Mouse (Mus musculus) 3134 (cell line): ENCODE measurements around the gene Slc11a2.
"Not testable (repeated sequence)": the region's sequence is repeated elsewhere in the genome, so short reads cannot be mapped to it uniquely, and the experiment has no call there.

Source experiments
- DNase-seq: peaks from one replicate; pipeline ENCODE4 v3.0.0-alpha.2; 2011; ENCODE audit warnings: low spot score; ENCODE audit not compliant: insufficient read length; ENCODE audit errors: extremely low read depth

The Slc11a2 gene

GRCm38 (mm10) chr15:100355876-100356275 lies 69.0 kb downstream of the Slc11a2 start:
- DNase-seq, result no peak

- not testable (repeated sequence) for DNase-seq
These were observed 71.5 kb downstream of the Slc11a2 start for GRCm38 (mm10) chr15:100353399-100353798.

- DNase-seq, result no peak
These were observed 72.1 kb downstream of the Slc11a2 start, which contains the start of the genes Methig1 and Mettl7a2 for GRCm38 (mm10) chr15:100352711-100353250. Gene Methig1 (plus strand): TSS chr15:100353149. Gene Mettl7a2 (plus strand): TSS chr15:100353200.

- no peak for DNase-seq
These were observed 73.3 kb downstream of the Slc11a2 start for GRCm38 (mm10) chr15:100351501-100352060.

GRCm38 (mm10) chr15:100349496-100349895 lies 75.4 kb downstream of the Slc11a2 start:
- DNase-seq, result no peak

GRCm38 (mm10) chr15:100346761-100347160 lies 78.1 kb downstream of the Slc11a2 start:
- no peak for DNase-seq

- no peak for DNase-seq
These were observed 79.4 kb downstream of the Slc11a2 start for GRCm38 (mm10) chr15:100345484-100345883.

- not testable (repeated sequence) for DNase-seq
These were observed 83.4 kb downstream of the Slc11a2 start for GRCm38 (mm10) chr15:100341314-100341980.
